Mouse (Mus musculus): ENCODE results near the gene Hspa1b.
"Not testable (repeated sequence)": the region's sequence is repeated elsewhere in the genome, so short reads cannot be mapped to it uniquely, and the experiment has no call there.

The Hspa1b gene

GRCm38 (mm10) chr17:34996411-34997141 is 37.5 kb upstream of the Hspa1b start:
- POLR2A ChIA-PET: interaction anchor here in 3 of 4 experiments (0.5 to 7.1 kb wide), 33 partner anchors 10 to 254 kb away, joined by 3 to 51 read pairs (median 4); partner anchors contain the start of genes Csnk2b (in 2 of the 3), Ddx39b (in 2 of the 3), Gpank1 (in 2 of the 3) and Lsm2 (in 2 of the 3)
- CTCF ChIA-PET: interaction anchor here in 3 of 4 experiments (0.6 to 1.1 kb wide), 7 partner anchors 12 to 684 kb away, joined by 3 to 6 read pairs (median 3); partner anchors contain the start of gene Neu1 (in 1 of the 3)

DNA sequence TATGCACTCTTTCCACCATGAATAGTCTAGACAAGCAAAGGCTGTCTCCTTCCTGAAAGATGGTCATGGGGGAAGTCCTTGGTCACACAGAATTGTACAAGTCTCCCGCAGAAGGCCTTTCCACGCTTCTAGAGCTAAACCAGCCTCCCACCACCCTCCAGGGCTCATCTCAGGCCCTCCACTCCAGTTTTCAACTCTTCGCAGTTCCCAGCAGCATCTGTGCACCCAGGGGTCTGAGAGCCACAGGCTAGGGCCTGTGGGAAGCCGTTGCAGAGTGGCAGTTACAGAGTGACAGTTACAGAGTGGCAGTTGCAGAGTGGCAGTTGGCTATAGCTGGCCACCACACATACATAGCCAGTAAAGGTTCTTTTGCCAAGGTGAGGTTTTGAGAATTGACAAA is 36.9 kb upstream of the Hspa1b start:
- POLR2A ChIA-PET: interaction anchor here in 3 of 4 experiments (0.6 to 7.1 kb wide), 20 partner anchors 9 to 245 kb away, joined by 3 to 51 read pairs (median 5); partner anchors contain the start of genes Lsm2 (in 2 of the 3), C2 (in 1 of the 3), D17H6S53E (in 1 of the 3) and Ddx39b (in 1 of the 3)
- CTCF ChIA-PET: interaction anchor here in 1 of 4 experiments (0.7 kb wide), 1 partner anchor 31 kb away, joined by 3 read pairs; no protein-coding TSS in a partner anchor

- POLR2A ChIA-PET: interaction anchor here in 3 of 4 experiments (0.6 to 4.2 kb wide), 14 partner anchors 9 to 246 kb away, joined by 3 to 18 read pairs (median 4); partner anchors contain the start of genes C2 (in 1 of the 3), Ddx39b (in 1 of the 3) and Ehmt2 (in 1 of the 3)
- CTCF ChIA-PET: not testable (repeated sequence)
Observed at GRCm38 (mm10) chr17:34995192-34995591, 36.2 kb upstream of the Hspa1b start.

DNA sequence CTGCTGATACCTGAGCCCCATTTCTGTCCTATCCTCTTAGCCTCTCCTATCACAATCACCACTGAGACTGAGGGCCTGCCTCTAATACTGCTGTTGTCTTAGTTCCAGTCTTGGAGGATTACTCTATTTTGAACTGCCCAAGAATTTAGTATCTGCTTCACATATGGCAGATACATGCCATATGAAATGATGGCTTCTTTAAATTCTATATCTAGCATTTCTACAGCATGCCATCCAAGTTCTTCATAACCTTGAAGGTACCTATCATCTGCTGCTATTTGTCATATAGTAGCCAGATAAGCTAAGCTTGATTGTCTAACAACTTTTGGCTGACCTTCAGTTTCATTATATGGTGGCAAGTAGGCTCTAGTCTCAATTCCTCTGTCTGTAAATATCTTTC is 35.7 kb upstream of the Hspa1b start:
- POLR2A ChIA-PET: interaction anchor here in 3 of 4 experiments (0.5 to 4.2 kb wide), 14 partner anchors 8 to 247 kb away, joined by 3 to 18 read pairs (median 6); partner anchors contain the start of gene Ddx39b (in 1 of the 3)

GRCm38 (mm10) chr17:34984218-34984617 is 25.2 kb upstream of the Hspa1b start:
- POLR2A ChIA-PET: interaction anchor here in 3 of 4 experiments (0.6 to 5.2 kb wide), 19 partner anchors 10 to 93 kb away, joined by 3 to 84 read pairs (median 4); partner anchors contain the start of gene Vars (in 1 of the 3)
- CTCF ChIA-PET: interaction anchor here (0.5 to 1.8 kb wide), 9 partner anchors 13 to 1384 kb away, joined by 3 to 10 read pairs (median 5); no protein-coding TSS in a partner anchor

More for the DNA sequence above, 35.7 kb upstream of the Hspa1b start:
- CTCF ChIA-PET: no interaction called here

DNA sequence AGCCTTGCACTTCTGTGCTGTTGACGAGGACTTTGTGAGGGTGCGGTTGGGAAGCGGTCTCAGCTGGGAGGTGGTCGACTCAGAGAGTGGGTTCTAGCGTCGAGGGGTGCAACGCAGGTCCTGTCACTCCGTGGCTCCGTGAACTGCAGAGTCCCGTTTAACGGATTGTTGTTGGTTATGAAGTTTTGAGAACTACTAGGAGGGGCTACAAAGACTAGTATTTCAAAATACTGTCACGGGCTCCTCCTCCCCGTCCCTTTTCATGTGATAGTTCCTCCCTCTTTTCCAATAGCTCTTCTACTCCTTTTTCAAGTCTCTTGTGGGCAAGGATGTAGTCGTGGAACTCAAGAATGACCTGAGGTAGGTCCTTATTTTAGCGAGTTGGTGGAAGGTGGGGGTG is 23.3 kb upstream of the Hspa1b start:
- ChIA-PET CTCF (interaction anchor here in 2 of 4 experiments (0.7 to 1.4 kb wide), 2 partner anchors 32 to 39 kb away, joined by 3 read pairs; no protein-coding TSS in a partner anchor), POLR2A (interaction anchor here in 3 of 4 experiments (0.6 to 5.2 kb wide), 21 partner anchors 9 to 259 kb away, joined by 3 to 87 read pairs (median 8); partner anchors contain the start of genes Vars (in 2 of the 3), Ddx39b (in 1 of the 3), Gm20547 (in 1 of the 3) and Hspa1l (in 1 of the 3))

DNA sequence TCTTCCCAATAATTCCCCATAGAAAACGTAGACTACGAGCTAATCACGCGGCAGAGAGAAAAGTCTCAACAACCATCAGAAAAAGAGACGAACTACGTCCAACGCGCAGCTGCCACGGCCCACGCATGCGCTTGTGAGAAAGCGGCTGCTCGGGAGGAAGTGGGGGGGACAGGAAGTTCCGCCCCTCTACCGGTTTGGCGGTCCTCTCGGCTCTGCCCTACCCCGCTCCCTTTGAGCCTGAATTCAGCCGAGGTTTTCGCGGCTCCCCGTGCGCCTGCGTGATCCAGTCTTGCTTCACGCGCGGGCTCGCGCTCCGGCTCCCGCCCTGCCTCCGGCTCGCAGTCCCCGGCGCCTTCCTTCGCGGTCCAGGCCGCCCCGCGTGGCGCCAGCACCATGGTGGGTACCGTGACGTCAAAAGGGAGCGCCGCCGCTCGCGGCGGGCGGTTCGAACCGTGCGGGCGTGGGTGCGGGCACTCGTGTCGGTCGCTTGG is 22.7 kb upstream of the Hspa1b start, which contains the start of gene Lsm2:
Lsm2 (plus strand) TSS at position 173 of the 491 bp plus-strand sequence.
- CTCF ChIA-PET: interaction anchor here (0.6 to 1.8 kb wide), 12 partner anchors 9 to 69 kb away, joined by 3 to 12 read pairs (median 4); partner anchors contain the start of genes Hspa1a (in 1 of the 4) and Hspa1l (in 1 of the 4)
- POLR2A ChIA-PET: interaction anchor here (0.6 to 5.2 kb wide), 43 partner anchors 9 to 335 kb away, joined by 3 to 87 read pairs (median 3); partner anchors contain the start of genes Hspa1l (in 2 of the 4), Vars (in 2 of the 4), Atf6b (in 1 of the 4) and Ddx39b (in 1 of the 4)

DNA sequence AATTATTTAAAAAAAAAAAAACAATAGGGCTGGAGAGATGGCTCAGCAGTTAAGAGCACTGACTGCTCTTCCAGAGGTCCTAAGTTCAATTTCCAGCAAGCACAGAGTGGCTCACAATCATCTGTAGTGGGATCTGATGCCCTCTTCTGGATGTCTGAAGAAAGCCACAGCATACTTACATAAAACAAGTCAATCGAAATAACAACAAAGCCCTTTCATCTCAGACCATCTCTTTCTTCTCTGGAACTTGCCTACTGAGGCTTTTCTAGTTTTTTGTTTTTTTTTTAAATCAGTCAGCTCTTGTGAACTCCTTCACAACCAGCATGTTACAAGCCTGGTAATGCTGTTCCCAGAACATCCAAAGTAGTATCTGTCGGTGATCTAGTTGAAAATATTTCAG is 21.6 kb upstream of the Hspa1b start:
- POLR2A ChIA-PET: interaction anchor here (0.5 to 5.2 kb wide), 23 partner anchors 8 to 452 kb away, joined by 3 to 87 read pairs (median 6); partner anchors contain the start of genes Csnk2b (in 1 of the 4), Gpank1 (in 1 of the 4), Hspa1a (in 1 of the 4) and Hspa1l (in 1 of the 4)
- CTCF ChIA-PET: interaction anchor here in 2 of 4 experiments (0.8 to 1.8 kb wide), 4 partner anchors 28 to 52 kb away, joined by 3 to 12 read pairs (median 6); no protein-coding TSS in a partner anchor

GRCm38 (mm10) chr17:34979631-34980030 is 20.6 kb upstream of the Hspa1b start:
- ChIA-PET CTCF (interaction anchor here in 2 of 4 experiments (0.7 to 1.1 kb wide), 2 partner anchors 23 to 27 kb away, joined by 3 to 4 read pairs; no protein-coding TSS in a partner anchor), POLR2A (interaction anchor here in 3 of 4 experiments (0.6 to 1.3 kb wide), 7 partner anchors 15 to 322 kb away, joined by 3 to 7 read pairs (median 4); partner anchors contain the start of gene Hspa1b (in 1 of the 3))

GRCm38 (mm10) chr17:34978239-34978638 is 19.2 kb upstream of the Hspa1b start:
- POLR2A ChIA-PET: interaction anchor here in 3 of 4 experiments (0.6 to 7.3 kb wide), 11 partner anchors 8 to 28 kb away, joined by 3 to 111 read pairs (median 4); no protein-coding TSS in a partner anchor
- CTCF ChIA-PET: interaction anchor here in 2 of 4 experiments (0.6 to 1.3 kb wide), 3 partner anchors 11 to 64 kb away, joined by 3 to 11 read pairs (median 7); partner anchors contain the start of gene Slc44a4 (in 1 of the 2)

- POLR2A ChIA-PET: interaction anchor here in 3 of 4 experiments (1.1 to 7.3 kb wide), 8 partner anchors 10 to 26 kb away, joined by 3 to 111 read pairs (median 4); partner anchors contain the start of gene Hspa1b (in 1 of the 3)
- CTCF ChIA-PET: interaction anchor here in 1 of 4 experiments (0.7 kb wide), 1 partner anchor 1025 kb away, joined by 3 read pairs; the partner anchor contains the start of gene B3galt4
Observed at GRCm38 (mm10) chr17:34977000-34977399, 18.0 kb upstream of the Hspa1b start.

- ChIA-PET CTCF (interaction anchor here in 3 of 4 experiments (0.6 to 1.2 kb wide), 5 partner anchors 11 to 1024 kb away, joined by 3 to 7 read pairs (median 4); partner anchors contain the start of gene B3galt4 (in 1 of the 3)), POLR2A (interaction anchor here (0.5 to 7.3 kb wide), 16 partner anchors 10 to 280 kb away, joined by 3 to 111 read pairs (median 3); partner anchors contain the start of genes Hspa1b (in 1 of the 4) and Msh5 (in 1 of the 4))
Observed at GRCm38 (mm10) chr17:34975581-34976492, 16.8 kb upstream of the Hspa1b start.

DNA sequence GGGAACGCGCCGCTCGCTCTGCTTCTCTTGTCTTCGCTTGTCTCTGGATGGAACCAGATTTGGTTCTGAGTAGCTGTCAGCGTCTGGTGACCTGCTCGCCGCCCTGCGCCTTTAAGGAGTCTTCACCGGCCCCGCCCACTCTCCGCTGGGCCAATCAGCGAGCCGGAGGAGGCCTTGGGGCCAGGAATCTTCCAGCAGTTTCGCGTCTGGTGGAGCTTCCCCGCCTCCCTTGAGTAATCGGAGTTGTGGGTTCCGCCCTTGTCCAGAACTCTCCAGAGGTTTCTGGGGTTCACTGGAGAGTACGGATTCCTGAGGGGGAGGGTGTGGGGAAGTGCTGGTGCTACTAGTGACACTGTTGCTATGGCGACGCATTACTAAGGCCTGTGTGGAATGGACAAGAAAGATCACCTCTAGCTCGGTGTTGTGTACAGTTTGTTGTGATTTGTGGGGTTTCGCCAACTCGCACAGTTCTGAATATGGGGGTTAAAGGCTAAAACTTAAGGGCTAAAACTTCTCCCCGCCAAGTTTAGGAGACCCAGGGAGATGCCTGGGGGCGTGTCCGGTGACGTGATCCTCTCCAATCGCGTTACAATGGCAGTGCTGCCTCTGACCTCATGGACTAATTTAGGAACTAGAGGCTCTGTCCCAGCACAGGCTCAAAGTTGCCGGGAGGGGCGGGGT is 13.2 kb upstream of the Hspa1b start, which contains the start of the genes Hspa1a and Hspa1l:
Hspa1a (minus strand) TSS at position 88 of the 681 bp plus-strand sequence.
Hspa1l (plus strand) TSS at position 635 of the 681 bp plus-strand sequence.
- CTCF ChIA-PET: interaction anchor here in 2 of 4 experiments (0.6 to 1.2 kb wide), 4 partner anchors 9 to 334 kb away, joined by 3 to 4 read pairs (median 3); partner anchors contain the start of gene Lsm2 (in 1 of the 2)

GRCm38 (mm10) chr17:34971694-34972068 is 12.6 kb upstream of the Hspa1b start:
- CTCF ChIA-PET: interaction anchor here in 1 of 4 experiments (1.0 to 1.2 kb wide), 2 partner anchors 10 to 197 kb away, joined by 3 to 4 read pairs; partner anchors contain the start of gene Lsm2
- POLR2A ChIA-PET: interaction anchor here in 3 of 4 experiments (0.7 to 7.3 kb wide), 12 partner anchors 9 to 270 kb away, joined by 3 to 111 read pairs (median 5); partner anchors contain the start of genes Ddx39b (in 1 of the 3), Hspa1b (in 1 of the 3) and Lsm2 (in 1 of the 3)

More for the DNA sequence above, 13.2 kb upstream of the Hspa1b start, which contains the start of the genes Hspa1a and Hspa1l:
- POLR2A ChIA-PET: interaction anchor here (0.6 to 7.3 kb wide), 20 partner anchors 8 to 274 kb away, joined by 3 to 111 read pairs (median 5); partner anchors contain the start of genes Ddx39b (in 2 of the 4), Hspa1b (in 2 of the 4), Lsm2 (in 2 of the 4) and Ehmt2 (in 1 of the 4)

DNA sequence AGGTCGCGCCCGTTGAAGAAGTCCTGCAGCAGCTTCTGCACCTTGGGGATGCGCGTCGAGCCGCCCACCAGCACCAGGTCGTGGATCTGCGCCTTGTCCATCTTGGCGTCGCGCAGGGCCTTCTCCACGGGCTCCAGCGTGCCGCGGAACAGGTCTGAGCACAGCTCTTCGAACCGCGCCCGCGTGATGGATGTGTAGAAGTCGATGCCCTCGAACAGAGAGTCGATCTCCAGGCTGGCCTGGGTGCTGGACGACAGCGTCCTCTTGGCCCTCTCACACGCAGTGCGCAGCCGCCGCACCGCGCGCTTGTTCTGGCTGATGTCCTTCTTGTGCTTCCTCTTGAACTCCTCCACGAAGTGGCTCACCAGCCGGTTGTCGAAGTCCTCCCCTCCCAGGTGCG is 11.8 kb upstream of the Hspa1b start:
- CTCF ChIA-PET: not testable (repeated sequence)

More for the DNA sequence above, 11.8 kb upstream of the Hspa1b start:
- POLR2A ChIA-PET: not testable (repeated sequence)
